10 mouse cellular contexts compared by ENCODE assay signal in the genomic region with DNA sequence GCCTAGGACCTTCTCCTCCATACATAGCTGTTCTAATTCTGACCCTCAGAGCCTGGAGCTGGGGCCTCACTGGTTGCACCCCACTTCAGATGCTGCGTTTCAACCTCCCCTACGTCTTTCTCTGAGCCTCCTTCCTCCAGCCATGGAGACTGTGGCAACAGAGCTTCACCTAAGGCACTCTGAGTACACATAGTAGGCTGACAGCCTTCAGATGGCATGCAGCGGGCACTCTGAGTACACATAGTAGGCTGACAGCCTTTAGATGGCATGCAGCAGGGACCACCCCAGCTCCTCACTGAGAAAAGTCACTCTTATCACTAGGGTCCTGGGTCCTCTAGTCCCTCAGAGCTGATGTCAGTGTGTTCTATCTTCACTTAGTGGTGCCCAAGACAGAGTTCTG.
DNase-seq lines count a peak whose midpoint lies in the region; ATAC-seq and TF ChIP-seq lines count a peak whose summit lies in the region.
"Had no signal": no experiment of that assay in that cellular context is flagged by ENCODE, and none has a peak within 500 bp of the region (broad histone marks: within the 10 kb centered on the region; RNA-seq: fewer than 3 reads in every experiment).

No protein-coding gene starts in this region.

- no peak overlapping the region for H3K9ac ChIP-seq in forebrain, embryonic 12.5 days
- H3K9ac ChIP-seq in forebrain, postnatal 0 days, result no peak overlapping the region
- peak overlapping the region; percentile 32; the same call in 1 of the 2 replicates for H3K9ac ChIP-seq in hindbrain, embryonic 12.5 days
- H3K9ac ChIP-seq in midbrain, embryonic 14.5 days (replicated peaks; ENCODE audit: low read length), result no peak overlapping the region
- H3K9ac ChIP-seq in kidney, embryonic 16.5 days (replicated peaks; ENCODE audit: low read length), result no peak overlapping the region
- H3K9ac ChIP-seq: liver, embryonic 13.5 days; stomach, embryonic 15.5 days had no signal

- no peak for TF ChIP-seq CTCF in forebrain, postnatal 0 days (IDR thresholded peaks at IDR 0.05; ENCODE audit: low read depth)
- no peak for TF ChIP-seq CTCF in C2C12 (IDR thresholded peaks at IDR 0.05; ENCODE audit: control insufficient read depth, insufficient read depth, insufficient read length)

- H3K79me3 ChIP-seq in C2C12 (ENCODE audit: low read depth), result no peaks in the 10 kb centered on the region

- H3ac ChIP-seq in C2C12 (ENCODE audit: control insufficient read depth, insufficient read length, low read depth), result no peak overlapping the region

- H3K9me3 ChIP-seq in forebrain, embryonic 12.5 days, result no peaks in the 10 kb centered on the region
- H3K9me3 ChIP-seq in forebrain, postnatal 0 days (ENCODE audit: low read length), result no peaks in the 10 kb centered on the region
- 0 out of 2 replicates have a peak, but pooled peaks cover 4% of the 10 kb centered on the region for H3K9me3 ChIP-seq in hindbrain, embryonic 12.5 days (replicated peaks)
- H3K9me3 ChIP-seq in midbrain, embryonic 14.5 days (ENCODE audit: control insufficient read depth, low read length), result no peaks in the 10 kb centered on the region
- H3K9me3 ChIP-seq in kidney, embryonic 16.5 days (ENCODE audit: low read length), result peaks cover 4% of the 10 kb centered on the region; the same call in 1 of the 2 replicates
- H3K9me3 ChIP-seq: liver, embryonic 13.5 days; stomach, embryonic 15.5 days had no signal

- WGBS in forebrain, embryonic 12.5 days, result 85% methylated on average over 3 of the region's 3 CpGs
- 90% methylated on average over 3 of the region's 3 CpGs for WGBS in forebrain, postnatal 0 days
- WGBS in hindbrain, embryonic 12.5 days, result 74% methylated on average over 3 of the region's 3 CpGs
- 87% methylated on average over 3 of the region's 3 CpGs for WGBS in midbrain, embryonic 14.5 days
- 98% methylated on average over 3 of the region's 3 CpGs for WGBS in kidney, embryonic 16.5 days

- no peaks in the 10 kb centered on the region for H3K79me2 ChIP-seq in C2C12 (ENCODE audit: control insufficient read depth, insufficient read depth)

- H3K4me3 ChIP-seq in forebrain, embryonic 12.5 days (replicated peaks), result no peak overlapping the region
- H3K4me3 ChIP-seq in forebrain, postnatal 0 days (ENCODE audit: low read depth, low read length), result no peak overlapping the region
- H3K4me3 ChIP-seq in C2C12 (ENCODE audit: insufficient read depth, poor library complexity, severe bottlenecking), result no peak overlapping the region
- H3K4me3 ChIP-seq in hindbrain, embryonic 12.5 days, result no peak overlapping the region
- H3K4me3 ChIP-seq in midbrain, embryonic 14.5 days (replicated peaks; ENCODE audit: low read depth, low read length), result no peak overlapping the region
- no peak overlapping the region for H3K4me3 ChIP-seq in kidney, embryonic 16.5 days (ENCODE audit: low read length)
- H3K4me3 ChIP-seq: liver, embryonic 13.5 days; stomach, embryonic 15.5 days had no signal

- peaks cover 19% of the 10 kb centered on the region for H3K4me1 ChIP-seq in forebrain, embryonic 12.5 days
- H3K4me1 ChIP-seq in forebrain, postnatal 0 days (ENCODE audit: insufficient read depth), result no peaks in the 10 kb centered on the region; the same call in 1 of the 2 replicates
- peaks cover 30% of the 10 kb centered on the region for H3K4me1 ChIP-seq in hindbrain, embryonic 12.5 days
- peaks cover 17% of the 10 kb centered on the region for H3K4me1 ChIP-seq in midbrain, embryonic 14.5 days (ENCODE audit: control insufficient read depth, insufficient read depth, low read length)
- H3K4me1 ChIP-seq in kidney, embryonic 16.5 days (ENCODE audit: insufficient read depth, low read length), result peaks cover 5% of the 10 kb centered on the region; the same call in 1 of the 2 replicates
- H3K4me1 ChIP-seq: liver, embryonic 13.5 days; stomach, embryonic 15.5 days had no signal

- H3K27ac ChIP-seq in forebrain, embryonic 12.5 days, result peak overlapping the region; percentile 50; the same call in 1 of the 2 replicates
- no peak overlapping the region for H3K27ac ChIP-seq in forebrain, postnatal 0 days (ENCODE audit: low read depth, low read length)
- H3K27ac ChIP-seq in hindbrain, embryonic 12.5 days, result peak overlapping the region; percentile 83
- H3K27ac ChIP-seq in midbrain, embryonic 14.5 days (replicated peaks; ENCODE audit: low read depth, low read length), result peak overlapping the region; percentile 73
- H3K27ac ChIP-seq in kidney, embryonic 16.5 days (ENCODE audit: low read length), result no peak overlapping the region
- H3K27ac ChIP-seq: liver, embryonic 13.5 days; stomach, embryonic 15.5 days had no signal

- no peak for DNase-seq in forebrain, postnatal 0 days
- DNase-seq in midbrain, embryonic 14.5 days, result no peak
- DNase-seq in frontal cortex, adult 2 months (ENCODE audit: extremely low spot score in 1 of 2, low spot score in 1 of 2), result no peak
- no peak for DNase-seq in cerebellum, adult 8-10 months

- H3K36me3 ChIP-seq in forebrain, embryonic 12.5 days (replicated peaks), result no peaks in the 10 kb centered on the region
- H3K36me3 ChIP-seq in forebrain, postnatal 0 days (ENCODE audit: insufficient read depth), result no peaks in the 10 kb centered on the region
- H3K36me3 ChIP-seq in C2C12 (ENCODE audit: control insufficient read depth, insufficient read depth), result no peaks in the 10 kb centered on the region
- no peaks in the 10 kb centered on the region for H3K36me3 ChIP-seq in hindbrain, embryonic 12.5 days
- no peaks in the 10 kb centered on the region for H3K36me3 ChIP-seq in midbrain, embryonic 14.5 days (ENCODE audit: control insufficient read depth, insufficient read depth, low read length)
- H3K36me3 ChIP-seq in kidney, embryonic 16.5 days (ENCODE audit: insufficient read depth, low read length), result no peaks in the 10 kb centered on the region
- H3K36me3 ChIP-seq: liver, embryonic 13.5 days; stomach, embryonic 15.5 days had no signal

- no peak for ATAC-seq in forebrain, embryonic 12.5 days (ENCODE audit: low FRiP score)
- ATAC-seq in forebrain, postnatal 0 days, result no peak
- no peak for ATAC-seq in hindbrain, embryonic 12.5 days (ENCODE audit: low FRiP score)
- ATAC-seq in midbrain, embryonic 14.5 days (ENCODE audit: low FRiP score, low TSS enrichment), result no peak
- no peak for ATAC-seq in kidney, embryonic 16.5 days (ENCODE audit: low FRiP score, low TSS enrichment)

- peaks cover 38% of the 10 kb centered on the region; the same call in 1 of the 2 replicates for H3K27me3 ChIP-seq in forebrain, embryonic 12.5 days
- H3K27me3 ChIP-seq in forebrain, postnatal 0 days (ENCODE audit: insufficient read depth, low read length), result no peaks in the 10 kb centered on the region
- peaks cover 25% of the 10 kb centered on the region for H3K27me3 ChIP-seq in C2C12 (ENCODE audit: control insufficient read depth, insufficient read depth, insufficient read length)
- H3K27me3 ChIP-seq in hindbrain, embryonic 12.5 days, result 0 out of 2 replicates have a peak, but pooled peaks cover 4% of the 10 kb centered on the region
- H3K27me3 ChIP-seq in midbrain, embryonic 14.5 days (ENCODE audit: control insufficient read depth, insufficient read depth, low read length), result no peaks in the 10 kb centered on the region
- H3K27me3 ChIP-seq in kidney, embryonic 16.5 days (ENCODE audit: insufficient read depth, low read length), result 0 out of 2 replicates have a peak, but pooled peaks cover 3% of the 10 kb centered on the region
- H3K27me3 ChIP-seq: liver, embryonic 13.5 days; stomach, embryonic 15.5 days had no signal

- no peak overlapping the region for H3K4me2 ChIP-seq in forebrain, embryonic 12.5 days
- no peak overlapping the region for H3K4me2 ChIP-seq in forebrain, postnatal 0 days (ENCODE audit: low read depth)
- H3K4me2 ChIP-seq in hindbrain, embryonic 12.5 days (replicated peaks), result no peak overlapping the region
- no peak overlapping the region for H3K4me2 ChIP-seq in midbrain, embryonic 14.5 days (ENCODE audit: low read length)
- no peak overlapping the region for H3K4me2 ChIP-seq in kidney, embryonic 16.5 days (replicated peaks; ENCODE audit: low read depth, low read length)
- H3K4me2 ChIP-seq: liver, embryonic 13.5 days; stomach, embryonic 15.5 days had no signal

TF ChIP-seq in C2C12, 6 proteins besides CTCF, POLR2A, EP300 and RAD21:
- TF ChIP-seq MAX (IDR thresholded peaks at IDR 0.05) (peak; percentile 3), CEBPB (IDR thresholded peaks at IDR 0.05; ENCODE audit: low read depth) (no peak)
TF ChIP-seq in C2C12: peak in this region for 1.

Comparison
In these comparisons a context has a peak if more than half of its experiments do, and no peak if none do; other contexts are left out.
1. H3K27ac ChIP-seq: peak in forebrain, embryonic 12.5 days (single experiment), hindbrain, embryonic 12.5 days (single experiment) and midbrain, embryonic 14.5 days (single experiment); none in forebrain, postnatal 0 days (single experiment) and kidney, embryonic 16.5 days (single experiment).